Mouse (Mus musculus) cerebellum, adult (tissue): ENCODE results near the gene Phf19.

Experiments used
- ATAC-seq: cut with Nextera tagmentation; 2 replicates; pipeline ENCODE4 v1.9.2; 2017; ENCODE audit warnings: mild to moderate bottlenecking, moderate library complexity, mixed read lengths; ENCODE audit not compliant: insufficient number of reproducible peaks, low FRiP score, low TSS enrichment

The Phf19 gene

GRCm38 (mm10) chr2:34901726-34902125 lies 12.1 kb downstream of the Phf19 start:
- no peak for ATAC-seq

- no peak for ATAC-seq
Measured at GRCm38 (mm10) chr2:34900412-34900811, 13.4 kb downstream of the Phf19 start.

- ATAC-seq: no peak
Measured at GRCm38 (mm10) chr2:34899682-34900081, 14.1 kb downstream of the Phf19 start.

- no peak for ATAC-seq
Measured at GRCm38 (mm10) chr2:34897820-34898219, 16.0 kb downstream of the Phf19 start.

- peak; percentile 67 for ATAC-seq
Measured at GRCm38 (mm10) chr2:34896821-34897460, 16.9 kb downstream of the Phf19 start.

GRCm38 (mm10) chr2:34895503-34896113 lies 18.2 kb downstream of the Phf19 start:
- ATAC-seq: no peak

- ATAC-seq: no peak
Measured at GRCm38 (mm10) chr2:34893950-34894349, 19.9 kb downstream of the Phf19 start.

- no peak for ATAC-seq
Measured at GRCm38 (mm10) chr2:34884186-34884585, 29.6 kb downstream of the Phf19 start.

- no peak for ATAC-seq
Measured at GRCm38 (mm10) chr2:34883190-34883589, 30.6 kb downstream of the Phf19 start.

GRCm38 (mm10) chr2:34882757-34883156 lies 31.1 kb downstream of the Phf19 start:
- no peak for ATAC-seq

- no peak for ATAC-seq
Measured at GRCm38 (mm10) chr2:34880054-34880453, 33.8 kb downstream of the Phf19 start.

GRCm38 (mm10) chr2:34874816-34875345 lies 38.9 kb downstream of the Phf19 start, which contains the start of gene Psmd5:
Gene Psmd5 (minus strand): TSS chr2:34874968.
- no peak for ATAC-seq

- no peak for ATAC-seq
Measured at GRCm38 (mm10) chr2:34874271-34874670, 39.6 kb downstream of the Phf19 start, which contains the start of gene Cutal. Gene Cutal (plus strand): TSS chr2:34874396.

- peak; percentile 98 for ATAC-seq
Measured at GRCm38 (mm10) chr2:34870520-34871474, 43.0 kb downstream of the Phf19 start.

GRCm38 (mm10) chr2:34869680-34870079 lies 44.1 kb downstream of the Phf19 start:
- no peak for ATAC-seq

GRCm38 (mm10) chr2:34857728-34858127 lies 56.1 kb downstream of the Phf19 start:
- no peak for ATAC-seq

- ATAC-seq: no peak
Measured at GRCm38 (mm10) chr2:34855265-34855664, 58.6 kb downstream of the Phf19 start.

GRCm38 (mm10) chr2:34847702-34848101 lies 66.1 kb downstream of the Phf19 start:
- ATAC-seq: no peak
